Mouse (Mus musculus): ENCODE measurements at regions not wholly inside any gene's neighbourhood (a gene's known extent, or its start where the extent isn't known, plus 50 kb on each side); places are given as distances from the start of the nearest gene placed in this dataset.
"Not testable (repeated sequence)": the region's sequence is repeated elsewhere in the genome, so short reads cannot be mapped to it uniquely, and the experiment has no call there.

- no peak for DNase-seq (ENCODE audit: low spot score in 2 of 2)
Measured at GRCm38 (mm10) chr12:70658106-70658505, 167.2 kb upstream of the Frmd6 start.

DNA sequence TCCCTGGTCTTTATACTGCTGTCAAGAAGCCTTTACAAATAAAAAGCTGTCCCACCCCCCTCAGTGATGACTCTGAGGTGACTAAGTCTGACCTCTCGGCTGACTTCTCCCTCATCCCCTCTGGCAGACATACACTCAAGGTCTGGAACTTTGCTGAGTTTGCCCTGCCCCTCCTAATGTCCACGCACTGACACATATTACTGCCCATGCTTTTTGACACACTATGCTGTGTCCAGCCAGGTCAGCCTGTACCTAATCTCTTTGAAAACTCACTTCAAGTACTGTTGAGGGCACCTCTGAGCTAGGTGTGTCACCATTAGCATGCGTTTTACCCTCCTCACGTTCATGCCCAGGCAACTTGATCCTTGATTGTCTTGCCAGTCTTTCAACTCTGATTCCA is 164.9 kb upstream of the Frmd6 start:
- no peak for DNase-seq (ENCODE audit: low spot score in 2 of 2)

- not testable (repeated sequence) for DNase-seq (ENCODE audit: low spot score in 2 of 2)
Measured at GRCm38 (mm10) chr12:70668158-70668557, 157.2 kb upstream of the Frmd6 start.

GRCm38 (mm10) chr12:70672115-70672514 is 153.2 kb upstream of the Frmd6 start:
- DNase-seq (ENCODE audit: low spot score in 2 of 2): no peak

DNA sequence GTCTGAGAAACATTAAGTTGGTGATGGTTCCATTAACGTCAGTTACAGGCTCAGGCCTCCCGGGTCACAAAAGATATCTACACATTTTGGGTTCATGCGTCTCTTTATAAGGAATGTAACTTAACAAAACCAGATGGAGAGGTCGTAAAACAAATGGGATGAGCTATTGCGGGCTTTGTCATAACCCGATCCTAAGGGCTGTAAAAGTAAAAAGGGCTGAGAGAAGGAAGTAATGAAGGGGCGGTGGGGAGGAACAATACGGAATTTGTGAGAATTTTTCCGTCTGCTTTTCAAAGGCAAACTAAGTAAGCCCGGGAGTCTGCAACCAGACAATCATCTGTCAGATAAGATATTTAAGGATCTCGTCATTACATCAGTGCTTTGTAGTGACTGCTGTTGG is 152.1 kb upstream of the Frmd6 start:
- no peak for DNase-seq (ENCODE audit: low spot score in 2 of 2)

DNA sequence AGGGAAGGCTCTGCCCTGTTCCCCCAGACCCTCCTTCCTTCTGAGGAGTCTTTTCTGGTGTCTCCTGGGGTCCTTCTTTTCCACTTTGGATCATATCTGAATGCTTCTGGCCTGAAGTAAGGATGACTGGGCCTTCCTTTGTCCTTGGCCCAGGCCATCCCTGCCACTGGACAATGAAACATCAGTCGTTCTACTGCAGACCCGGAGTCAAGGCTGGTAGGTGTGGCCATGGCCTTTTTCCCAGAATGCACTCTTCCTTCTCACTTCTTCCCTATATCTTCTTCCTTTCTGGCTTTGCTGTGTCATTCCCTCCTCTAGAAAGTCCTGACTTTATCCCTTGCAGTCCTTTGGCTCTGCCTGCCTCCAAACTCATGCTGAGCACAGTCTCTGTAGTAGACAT is 151.2 kb upstream of the Frmd6 start:
- no peak for DNase-seq (ENCODE audit: low spot score in 2 of 2)

GRCm38 (mm10) chr12:70675846-70676245 is 149.5 kb upstream of the Frmd6 start:
- DNase-seq (ENCODE audit: low spot score in 2 of 2): no peak

GRCm38 (mm10) chr12:70679701-70680425 is 145.5 kb upstream of the Frmd6 start:
- no peak for DNase-seq (ENCODE audit: low spot score in 2 of 2)

DNA sequence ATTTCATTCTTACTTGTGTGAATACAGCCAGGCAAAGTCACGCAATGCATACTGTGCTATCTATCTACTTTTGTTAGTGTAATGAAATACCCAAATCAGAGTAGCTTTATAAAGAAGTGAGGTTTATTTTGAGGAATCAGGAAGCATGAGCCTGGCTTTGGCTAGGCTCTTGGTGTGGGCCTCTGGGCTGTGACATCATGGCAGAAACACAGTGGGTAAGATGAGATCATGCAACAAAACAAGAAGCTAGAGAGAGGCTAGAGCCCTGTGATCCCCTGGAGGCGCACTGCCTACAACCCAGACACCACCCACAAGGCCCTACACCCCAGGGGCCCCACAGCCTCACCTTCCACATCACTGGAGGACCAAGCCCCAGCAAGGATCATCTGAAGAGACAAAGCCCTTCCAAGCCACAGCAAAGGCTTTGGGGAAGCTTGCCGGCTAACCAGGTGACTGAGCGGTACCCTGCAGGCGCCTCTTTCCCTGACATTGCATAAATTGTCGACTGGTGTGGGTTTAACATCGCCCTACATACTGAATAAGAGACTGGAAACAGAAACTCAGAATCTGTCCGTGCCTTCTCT is 143.8 kb upstream of the Frmd6 start:
- DNase-seq (ENCODE audit: low spot score in 2 of 2): no peak

GRCm38 (mm10) chr12:70684354-70684753 is 141.0 kb upstream of the Frmd6 start:
- DNase-seq (ENCODE audit: low spot score in 2 of 2): no peak

- DNase-seq (ENCODE audit: low spot score in 2 of 2): no peak
Measured at GRCm38 (mm10) chr12:70685432-70685831, 139.9 kb upstream of the Frmd6 start.

GRCm38 (mm10) chr12:70686337-70686736 is 139.0 kb upstream of the Frmd6 start:
- DNase-seq (ENCODE audit: low spot score in 2 of 2): no peak

GRCm38 (mm10) chr12:70686971-70687370 is 138.3 kb upstream of the Frmd6 start:
- no peak for DNase-seq (ENCODE audit: low spot score in 2 of 2)

DNA sequence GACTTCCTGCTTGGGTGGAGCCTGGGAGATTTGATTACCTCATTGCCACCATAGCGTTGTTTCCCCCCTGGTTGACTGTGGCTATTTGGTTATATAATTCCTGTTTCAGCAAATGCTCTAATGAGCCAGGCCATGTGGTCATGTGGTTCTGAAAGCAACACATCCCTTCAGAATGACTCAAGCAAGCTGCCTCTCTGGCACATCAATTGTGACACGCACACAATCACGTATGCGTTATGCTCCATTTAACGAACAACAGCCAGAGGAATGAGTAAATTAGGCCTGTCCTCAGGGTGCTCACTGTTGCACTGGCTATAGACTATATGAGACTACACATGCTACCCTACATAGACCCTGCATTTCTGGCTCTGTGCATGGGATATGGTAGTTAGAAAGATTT is 130.2 kb upstream of the Frmd6 start:
- DNase-seq (ENCODE audit: low spot score in 2 of 2): no peak

DNA sequence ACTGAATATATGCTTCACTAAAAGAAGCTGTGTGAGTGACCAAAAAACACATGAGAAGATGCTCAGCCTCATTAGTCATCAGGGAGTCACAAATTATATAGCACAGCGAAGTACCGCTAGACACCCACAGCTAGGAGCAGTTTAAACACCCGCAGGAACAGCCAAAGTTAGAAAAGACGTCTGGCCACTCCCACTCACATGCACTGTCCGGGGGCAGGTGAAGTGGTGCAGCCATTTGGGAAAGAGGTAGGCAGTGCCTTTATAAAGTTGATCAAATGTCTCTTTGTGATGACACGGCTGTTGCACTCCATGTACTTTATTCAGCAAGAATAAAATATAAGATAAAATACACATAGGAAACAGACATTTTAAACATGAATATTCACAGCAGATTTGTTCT is 129.1 kb upstream of the Frmd6 start:
- DNase-seq (ENCODE audit: low spot score in 2 of 2): peak in 1 of 2 experiments; percentile 79

GRCm38 (mm10) chr12:70698466-70698865 is 126.8 kb upstream of the Frmd6 start:
- peak in 1 of 2 experiments; percentile 64 for DNase-seq (ENCODE audit: low spot score in 2 of 2)

- no peak for DNase-seq (ENCODE audit: low spot score in 2 of 2)
Measured at GRCm38 (mm10) chr12:70702473-70702872, 122.8 kb upstream of the Frmd6 start.

DNA sequence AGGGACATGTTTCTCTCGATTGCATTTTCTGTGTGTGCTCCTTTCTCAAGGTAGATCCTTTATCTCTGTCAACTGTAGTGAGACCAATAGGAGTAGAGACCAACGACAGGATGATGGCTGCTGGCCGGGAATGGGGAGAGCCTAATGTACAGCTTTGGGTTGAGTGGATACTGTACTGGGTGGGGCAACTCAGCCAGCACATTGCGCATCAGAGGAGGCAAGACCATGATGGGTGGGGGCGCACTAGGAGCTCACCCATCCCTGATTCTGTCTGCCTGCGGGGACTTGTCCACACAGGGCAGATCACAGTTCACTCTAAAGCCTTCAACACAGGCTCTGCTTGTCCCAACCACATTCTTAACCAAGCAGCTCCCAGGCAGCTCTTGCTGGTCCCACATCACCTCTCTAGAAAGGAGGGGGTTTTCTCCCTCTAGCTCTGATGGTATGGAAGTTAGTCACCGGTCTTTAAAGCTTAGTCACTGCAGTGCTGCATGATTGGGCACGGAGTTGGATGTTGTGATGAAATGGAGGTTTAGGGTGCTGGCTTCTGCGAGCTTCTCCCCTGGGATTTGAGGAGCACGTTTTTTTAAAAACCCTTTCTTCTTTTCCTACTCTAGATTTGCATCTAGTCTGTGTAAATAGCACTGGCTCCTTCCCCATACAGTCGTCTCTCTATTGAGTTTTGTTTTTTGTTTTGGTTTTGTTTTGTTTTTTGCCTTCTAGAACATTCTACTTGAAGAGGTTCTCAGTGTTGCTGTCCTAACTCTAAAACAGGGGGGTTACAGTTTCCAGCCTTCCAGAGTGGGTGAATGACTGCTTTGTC is 118.3 kb upstream of the Frmd6 start:
- no peak for DNase-seq (ENCODE audit: low spot score in 2 of 2)

DNA sequence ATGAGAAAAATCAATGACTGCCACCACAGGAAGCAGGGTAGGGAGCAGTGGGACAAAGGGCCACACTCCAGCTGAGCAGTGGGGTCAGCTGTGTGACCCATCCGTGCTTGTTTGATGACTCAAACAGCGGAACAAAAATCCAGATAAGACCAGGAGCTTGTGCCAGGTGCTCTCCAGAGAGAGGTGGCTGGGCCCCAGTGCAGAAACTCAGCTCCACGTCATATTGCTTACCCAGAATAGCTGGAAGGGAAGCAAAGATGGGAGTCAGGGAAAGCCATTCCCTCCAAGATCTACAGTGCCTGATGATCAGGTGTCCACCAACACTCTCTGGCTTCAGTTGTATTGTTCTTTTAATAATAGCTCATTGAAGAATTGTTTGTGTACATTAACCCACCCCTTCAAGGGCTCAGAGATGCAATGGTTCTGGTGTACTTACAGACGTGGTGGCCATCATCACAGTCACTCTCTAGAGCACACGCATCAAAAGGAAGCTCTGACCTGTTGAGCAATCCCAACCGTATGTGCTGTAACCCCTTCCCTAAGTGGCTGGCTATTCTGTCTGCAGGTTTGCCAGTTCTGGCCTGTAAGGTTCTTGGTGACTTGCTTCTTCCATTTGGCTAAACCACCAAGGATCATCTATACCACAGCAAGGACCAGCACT is 117.6 kb upstream of the Frmd6 start:
- DNase-seq (ENCODE audit: low spot score in 2 of 2): no peak

DNA sequence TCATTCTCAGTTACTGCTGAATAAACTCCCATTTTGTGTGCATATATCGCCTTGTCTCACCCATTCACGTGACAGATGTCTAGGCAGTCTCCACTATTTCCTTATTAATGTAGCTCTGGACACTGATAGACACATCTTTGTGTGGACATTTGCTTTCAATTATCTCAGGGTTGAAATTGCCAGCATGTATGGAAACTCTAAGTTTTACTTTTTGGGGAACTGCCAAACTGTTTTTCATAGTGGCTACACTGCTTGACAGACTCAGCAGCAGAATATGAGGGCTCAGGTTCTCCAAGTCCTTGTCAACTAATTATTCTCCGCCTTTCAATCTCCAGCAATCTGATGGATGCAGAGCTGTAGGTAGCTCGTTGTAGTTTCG is 117.0 kb upstream of the Frmd6 start:
- no peak for DNase-seq (ENCODE audit: low spot score in 2 of 2)

GRCm38 (mm10) chr12:70710311-70710710 is 115.0 kb upstream of the Frmd6 start:
- DNase-seq (ENCODE audit: low spot score in 2 of 2): no peak

DNA sequence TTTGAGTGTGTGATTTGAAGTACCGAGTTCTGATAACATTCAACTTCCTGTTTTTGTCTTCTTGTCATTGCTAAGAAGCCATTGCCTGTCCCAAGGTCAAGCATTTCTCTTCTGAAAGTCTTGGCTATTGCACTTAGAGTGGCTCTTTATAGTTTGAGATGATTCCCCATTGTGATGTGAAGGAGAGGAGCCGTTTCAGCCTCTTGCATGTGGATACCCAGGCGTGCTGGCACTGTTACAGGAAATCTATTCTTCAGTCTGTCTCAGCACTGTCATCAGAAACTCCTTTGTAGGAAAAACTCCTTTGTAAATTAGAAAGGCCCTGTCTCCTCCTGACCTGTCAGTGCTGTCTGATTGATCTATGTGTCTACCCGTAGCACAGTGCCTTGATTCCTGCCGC is 114.3 kb upstream of the Frmd6 start:
- DNase-seq (ENCODE audit: low spot score in 2 of 2): no peak
